Mouse (Mus musculus) adrenal gland, postnatal 10 days (tissue): ENCODE measurements around the gene Plxnd1. TPM values are rescaled to one million over a fixed set of nuclear protein-coding genes. Genes with fewer than 3 reads are reported as not detected.

ENCODE experiments used
- DNase-seq: peaks from one replicate; pipeline ENCODE4 v3.0.0; 2021; ENCODE audit warnings: mixed read lengths
- long read RNA-seq, 2 experiments: library from polyadenylated mRNA; stranded (forward); transcript quantifications; one replicate each; pipeline ENCODE4 v2.0.0; 2021
- total RNA-seq, 2 experiments: library from RNA; stranded (reverse); gene quantifications; 2 replicates each; pipeline ENCODE4 v1.2.3; 2021

Plxnd1 gene
- total RNA-seq, result 100 to 1,000 TPM; 155 to 215 TPM
- long read RNA-seq, experiment 1, partial matches to known transcripts, result 46 of 61 reads
- long read RNA-seq, experiment 1, other reads (novel, unspliced or antisense), result 13 of 61 reads
- long read RNA-seq, experiment 2, full-length matches to known transcripts, result 12 of 40 reads
- long read RNA-seq, experiment 2, partial matches to known transcripts, result 20 of 40 reads
- long read RNA-seq, experiment 2, other reads (novel, unspliced or antisense), result 8 of 40 reads

DNA sequence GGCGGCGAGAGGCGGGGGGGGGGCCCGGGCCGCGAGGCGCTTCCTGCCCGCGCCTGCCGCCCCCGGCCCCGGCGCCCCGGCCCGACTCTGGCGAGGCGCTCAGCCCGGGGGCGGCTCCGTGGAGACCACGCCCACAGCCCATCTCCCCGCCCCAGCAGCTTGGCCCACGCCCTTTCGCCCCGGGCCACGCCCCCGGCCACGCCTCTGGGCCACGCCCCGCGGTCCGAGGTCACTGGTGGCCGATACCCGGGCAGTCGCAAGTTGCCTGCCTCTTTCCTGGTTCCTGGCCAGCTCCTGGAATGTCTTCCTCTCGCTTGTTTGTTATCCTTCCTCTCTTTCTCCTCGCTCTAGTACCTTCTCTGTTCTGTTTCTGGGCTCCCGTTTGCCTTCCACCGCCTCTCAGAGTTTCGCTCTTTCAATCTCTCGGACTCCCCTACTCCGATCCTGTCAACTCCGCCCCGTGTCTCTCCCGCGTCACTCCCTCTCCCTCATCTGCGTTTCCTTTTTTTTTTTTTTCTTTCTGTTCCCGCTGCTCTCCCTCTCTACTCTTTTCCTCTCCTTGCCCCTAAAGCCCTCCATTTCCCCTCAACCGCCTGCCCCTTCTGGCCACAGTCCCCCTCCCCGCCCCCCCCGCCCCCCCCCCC, at the start of gene Plxnd1:
Plxnd1 (minus strand) TSS at position 129 of the 644 bp plus-strand sequence.
- peak; percentile 99 for DNase-seq

DNA sequence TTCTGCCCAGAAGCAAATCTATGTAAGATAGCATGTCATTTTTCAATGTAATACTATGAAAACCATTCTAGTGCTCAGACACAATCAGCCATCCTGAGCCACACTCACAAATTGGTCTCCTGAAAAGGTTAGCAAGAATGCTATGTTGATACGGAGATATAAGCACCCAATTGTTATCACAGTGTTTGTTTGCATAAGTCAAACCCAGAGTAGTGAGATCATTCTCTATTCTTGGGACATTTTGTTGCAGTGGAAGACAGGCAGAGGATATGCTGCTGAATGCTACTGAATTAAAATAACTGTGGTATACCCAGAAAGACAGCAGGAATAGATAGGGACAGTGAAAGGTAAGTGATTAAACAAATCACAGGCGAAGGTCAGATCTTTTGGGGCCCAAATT, 49.2 kb upstream of the Plxnd1 start:
- no peak for DNase-seq

DNA sequence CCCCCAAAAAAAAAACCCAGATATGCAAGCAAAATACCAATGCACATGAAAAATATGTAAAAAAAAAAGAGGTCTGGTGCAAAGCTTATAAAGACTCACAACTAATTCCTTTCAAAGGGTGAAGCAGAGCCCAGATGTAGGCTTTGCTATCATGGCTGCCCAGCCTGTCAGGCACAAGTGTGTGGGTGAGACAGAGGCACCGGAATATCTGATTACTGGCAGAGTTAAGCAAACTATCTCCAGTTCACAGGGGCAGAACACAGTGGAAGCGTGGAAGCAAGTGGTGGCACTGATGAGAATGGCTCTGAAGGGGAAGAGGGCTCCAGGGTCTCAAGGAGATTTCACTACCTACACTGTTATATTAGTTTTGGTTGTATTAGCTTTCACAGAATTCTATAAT, 43.4 kb upstream of the Plxnd1 start:
- no peak for DNase-seq

DNA sequence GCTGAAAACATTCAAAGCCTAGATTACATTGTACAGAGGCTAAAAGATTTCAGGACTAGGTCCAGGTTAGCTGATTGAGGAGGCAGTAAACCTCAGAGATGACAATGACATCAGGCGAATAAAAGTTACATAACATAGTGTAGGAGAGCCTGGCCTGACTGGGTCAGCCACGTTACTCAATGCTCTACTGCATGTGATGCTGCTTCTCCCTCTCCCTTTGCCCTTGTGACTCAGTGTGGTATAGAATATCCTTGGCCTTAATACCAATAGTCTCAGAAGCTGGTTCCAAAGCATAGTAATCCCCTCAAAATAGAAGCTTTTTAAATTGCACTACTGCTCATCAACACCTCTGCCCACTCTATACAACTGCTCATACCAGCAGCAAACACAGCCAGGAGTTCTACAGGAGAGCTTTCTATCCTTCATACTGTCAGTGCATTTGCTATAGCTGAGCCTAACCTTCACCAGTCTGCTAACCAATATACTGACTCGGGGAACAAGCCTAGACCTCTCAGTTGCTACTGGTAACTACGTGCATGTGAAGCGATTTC, 42.6 kb upstream of the Plxnd1 start:
- no peak for DNase-seq

DNA sequence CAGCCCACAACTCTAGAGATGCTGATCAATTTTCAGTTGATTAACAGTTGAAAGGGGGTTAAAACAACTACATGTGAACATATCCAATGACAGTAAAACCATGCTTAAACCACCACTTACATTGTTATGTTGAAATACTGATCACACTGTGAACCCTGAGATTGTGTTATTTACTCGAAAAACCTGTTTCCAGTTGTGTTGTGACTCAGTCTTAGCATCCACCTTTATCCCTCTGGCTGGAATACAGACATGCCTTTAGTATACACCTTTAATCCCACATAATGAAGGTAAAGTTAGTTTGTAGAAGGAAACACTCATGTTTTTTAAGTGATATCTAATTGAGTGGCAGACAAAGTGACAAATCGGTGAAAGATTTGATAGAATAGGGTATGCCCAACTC, 41.8 kb upstream of the Plxnd1 start:
- DNase-seq, result no peak

DNA sequence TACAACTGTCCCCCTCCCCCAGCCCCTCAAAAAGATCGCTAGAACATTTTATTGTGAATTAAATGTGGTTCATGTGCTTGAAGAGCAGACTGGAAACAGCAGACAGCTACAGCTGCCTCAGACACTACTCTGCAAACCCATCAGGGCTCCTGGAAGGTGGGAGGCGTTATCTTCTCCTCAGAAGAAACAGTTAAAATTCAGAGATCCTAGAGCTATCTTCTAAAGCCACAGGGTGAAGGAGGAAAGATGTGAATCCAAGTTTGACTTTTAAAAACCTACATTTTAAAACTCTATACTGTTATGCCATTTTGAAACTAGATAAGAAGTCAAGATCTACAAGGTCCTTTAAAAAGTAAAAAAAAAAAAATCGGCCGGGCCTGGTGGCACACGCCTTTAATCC, 36.2 kb upstream of the Plxnd1 start:
- DNase-seq, result no peak

DNA sequence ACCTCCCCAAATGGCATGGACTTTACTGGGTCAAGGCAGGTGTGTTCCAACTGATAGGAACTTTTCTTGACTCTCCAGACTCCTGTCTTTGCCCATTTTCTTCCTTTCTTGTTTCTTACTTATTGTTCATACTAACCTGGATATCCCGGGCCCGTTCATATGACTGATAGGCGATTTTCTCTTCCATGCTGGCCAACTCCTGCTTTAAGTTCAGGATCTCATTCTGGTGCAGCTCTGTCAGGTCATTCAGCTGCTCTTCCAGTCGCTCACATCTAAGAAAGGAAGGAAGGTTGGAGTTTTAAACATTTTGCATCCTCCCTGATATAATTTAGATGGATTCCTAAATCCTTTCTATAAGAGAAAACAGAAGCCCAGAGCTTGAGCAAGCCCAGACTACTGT, 29.9 kb upstream of the Plxnd1 start:
- DNase-seq, result no peak

DNA sequence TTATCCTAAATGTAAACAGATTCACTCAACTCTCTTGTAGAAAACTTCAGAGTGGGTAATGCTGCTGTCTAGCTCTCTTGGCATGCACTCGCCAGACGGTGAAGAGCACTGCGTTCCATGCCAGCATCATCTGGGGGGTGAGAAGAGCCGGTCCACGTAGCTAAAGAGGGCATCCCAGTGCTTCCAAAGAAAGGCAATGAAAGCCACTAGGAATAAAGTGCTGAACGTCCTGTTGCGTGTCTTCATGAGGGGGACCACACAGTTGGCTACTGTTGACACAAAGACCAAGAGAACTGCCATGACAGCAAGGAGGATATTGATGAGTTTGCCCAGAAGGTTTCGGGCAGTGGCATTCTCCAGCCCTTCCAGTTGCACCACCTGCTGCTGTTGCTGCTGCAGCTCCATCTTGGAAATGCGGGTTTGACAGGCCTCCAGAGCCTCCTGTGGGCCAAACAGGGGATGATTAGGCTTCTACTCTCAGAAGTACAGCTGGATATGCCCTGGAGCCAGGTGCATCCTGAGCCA, 27.2 kb upstream of the Plxnd1 start:
- no peak for DNase-seq

DNA sequence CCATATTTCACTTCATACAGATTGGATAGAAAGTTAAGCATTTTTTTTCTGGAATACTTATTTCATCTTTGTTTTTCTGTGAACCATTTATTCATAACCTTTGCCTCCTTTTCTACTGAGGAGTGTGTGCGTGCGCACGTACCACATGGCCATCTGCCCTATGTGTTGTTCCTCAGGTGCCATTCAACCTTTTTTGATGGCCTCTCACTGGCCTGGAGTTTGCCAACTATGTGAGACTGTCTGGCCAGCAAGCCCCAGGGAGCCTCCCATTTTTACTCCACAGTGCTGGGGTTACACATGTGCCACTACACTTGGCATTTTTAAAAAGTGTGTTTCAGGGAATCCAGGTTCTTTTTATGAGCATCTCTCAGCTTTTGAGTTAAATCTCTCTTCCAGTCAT, 21.1 kb upstream of the Plxnd1 start:
- peak; percentile 59 for DNase-seq

DNA sequence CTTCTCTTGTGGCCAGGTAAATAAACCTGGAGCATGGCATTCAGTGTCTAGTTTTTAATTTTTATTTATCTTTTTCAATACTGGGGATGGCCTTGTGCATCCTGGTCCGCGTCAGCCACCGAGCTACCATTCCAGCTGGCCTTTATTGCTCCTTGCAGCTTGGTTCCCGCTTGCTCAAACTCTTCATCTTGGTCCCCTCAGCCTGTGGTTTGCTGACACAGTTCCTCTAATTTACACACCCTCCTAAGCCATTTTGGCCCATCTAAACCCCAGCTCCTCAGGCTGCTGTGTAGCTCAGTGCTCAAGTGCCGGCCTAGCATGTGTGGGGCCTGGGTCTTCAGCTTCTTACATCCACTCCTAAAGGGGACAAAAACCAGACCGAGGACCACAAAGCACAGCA, 19.3 kb upstream of the Plxnd1 start:
- DNase-seq, result no peak

DNA sequence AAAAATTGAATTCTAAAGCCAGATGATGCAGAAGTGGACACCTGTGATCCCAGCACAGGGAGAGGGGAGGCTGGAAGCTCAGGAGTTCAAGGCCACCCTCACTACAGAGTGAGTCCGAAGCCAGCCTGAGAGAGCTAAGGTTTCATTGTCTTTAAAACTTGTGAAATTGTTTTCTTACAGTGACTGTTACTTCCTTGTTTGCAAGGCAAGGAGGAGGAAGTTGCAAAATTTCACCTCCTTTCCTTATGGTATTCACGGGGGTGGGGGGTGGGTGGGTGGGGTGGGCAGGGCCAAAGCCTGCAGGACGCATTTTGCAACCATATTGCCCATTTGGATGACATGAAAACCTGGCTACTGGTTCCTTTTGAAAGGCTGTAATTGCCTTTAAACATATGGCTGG, 18.9 kb upstream of the Plxnd1 start:
- DNase-seq, result no peak

DNA sequence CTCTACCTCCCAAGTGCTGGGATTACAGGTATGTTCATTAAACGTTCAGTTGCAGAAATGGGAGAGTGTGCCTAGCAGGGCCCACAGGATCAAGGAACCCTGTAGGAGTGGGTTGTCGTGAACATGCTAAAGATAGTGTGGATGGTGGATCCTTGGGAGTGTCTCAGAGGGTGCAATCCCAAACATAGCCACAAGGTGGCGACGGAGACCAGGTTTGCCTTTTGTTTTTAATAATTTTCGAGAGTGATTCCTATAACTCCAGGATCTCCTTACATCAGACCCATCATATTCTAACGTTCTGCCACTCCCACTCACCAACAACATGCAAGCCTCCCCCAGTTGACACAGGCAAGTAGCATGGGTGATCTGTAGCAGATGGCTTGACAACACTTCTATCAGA, 15.7 kb upstream of the Plxnd1 start:
- DNase-seq, result peak; percentile 91

DNA sequence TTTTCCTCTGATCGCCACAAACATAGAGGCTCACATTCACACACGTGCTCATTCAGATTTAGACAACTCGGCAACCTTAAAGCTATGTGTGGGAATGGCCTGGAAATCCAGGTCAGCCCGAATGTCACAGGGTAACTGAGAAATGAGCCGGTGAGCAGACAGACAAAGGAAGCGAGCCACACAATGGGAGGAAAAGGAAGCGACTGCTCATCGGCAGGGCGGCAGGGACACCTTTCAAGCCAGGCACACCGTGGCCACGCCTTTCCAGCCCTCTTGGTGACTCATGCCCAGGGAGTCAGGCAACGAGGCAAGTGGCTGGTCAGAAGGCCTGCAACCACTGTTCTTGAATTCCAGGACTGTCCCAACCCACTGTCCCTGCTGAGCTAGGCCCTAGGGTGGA, 14.6 kb upstream of the Plxnd1 start:
- DNase-seq, result peak; percentile 48

DNA sequence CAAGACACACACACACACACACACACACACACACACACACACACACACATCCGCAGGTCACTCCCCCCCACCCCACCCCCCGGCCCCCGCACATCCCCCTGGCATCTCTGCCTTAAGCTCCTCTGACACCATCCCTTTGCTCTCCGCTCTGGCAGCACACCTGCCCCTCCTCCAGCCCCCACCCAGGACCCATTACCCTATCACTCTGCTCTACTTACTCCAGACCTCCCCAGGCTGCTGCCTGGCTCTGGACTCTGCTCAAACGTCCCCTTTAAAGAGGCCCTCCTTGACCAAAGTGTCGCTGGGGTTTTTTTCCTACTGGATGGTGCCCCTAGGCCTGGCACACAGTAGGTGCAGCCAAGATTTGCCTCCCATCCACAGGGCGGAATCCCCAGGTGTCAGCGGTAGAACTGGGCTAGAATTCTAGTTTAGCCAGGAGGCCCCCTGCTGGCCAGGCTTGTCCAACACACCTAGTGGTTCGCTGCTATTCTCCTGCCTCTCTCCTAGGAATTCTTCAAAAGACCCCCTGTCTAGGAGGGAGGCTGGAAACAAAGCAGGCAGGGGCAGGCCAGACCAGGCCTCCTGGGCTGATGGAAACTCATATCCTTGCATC, 12.9 kb upstream of the Plxnd1 start:
- peak; percentile 87 for DNase-seq

DNA sequence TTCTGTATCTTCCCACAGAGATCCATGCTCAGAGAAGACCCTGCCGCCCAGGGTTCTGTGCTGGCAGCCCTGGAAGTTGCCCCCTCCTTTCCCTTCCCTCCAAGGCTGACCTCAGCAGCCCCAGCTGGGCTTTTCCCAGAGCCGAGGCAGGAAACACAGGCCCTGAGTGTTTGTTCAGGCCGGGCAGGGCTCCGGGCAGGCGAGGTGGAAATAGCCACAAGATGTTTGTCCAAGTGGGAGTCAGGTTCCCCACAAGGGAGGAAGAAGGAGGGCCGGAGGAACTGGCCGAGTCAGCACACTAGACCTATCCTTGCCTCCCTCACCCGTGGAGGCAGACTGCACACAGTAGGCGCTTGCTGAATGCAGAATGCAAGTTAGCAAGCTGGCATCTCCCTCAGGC, 11.9 kb upstream of the Plxnd1 start:
- DNase-seq, result peak; percentile 63

DNA sequence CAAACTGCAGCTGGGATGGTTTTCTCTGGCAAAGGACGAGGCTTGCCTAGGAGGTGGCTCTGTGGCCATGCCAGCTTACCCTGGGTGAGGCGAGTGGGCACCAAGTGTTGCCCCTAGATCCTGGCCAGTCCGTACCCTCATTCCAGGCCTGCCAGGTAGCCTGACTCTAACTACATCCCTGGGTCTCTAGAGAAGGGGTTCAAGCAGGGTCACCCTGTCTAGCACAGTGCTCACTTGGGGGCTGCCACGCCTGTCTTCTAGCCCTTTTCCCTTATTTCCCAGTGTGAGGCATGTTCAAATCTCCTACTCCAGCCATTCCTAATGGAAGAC, 11.1 kb upstream of the Plxnd1 start:
- no peak for DNase-seq

DNA sequence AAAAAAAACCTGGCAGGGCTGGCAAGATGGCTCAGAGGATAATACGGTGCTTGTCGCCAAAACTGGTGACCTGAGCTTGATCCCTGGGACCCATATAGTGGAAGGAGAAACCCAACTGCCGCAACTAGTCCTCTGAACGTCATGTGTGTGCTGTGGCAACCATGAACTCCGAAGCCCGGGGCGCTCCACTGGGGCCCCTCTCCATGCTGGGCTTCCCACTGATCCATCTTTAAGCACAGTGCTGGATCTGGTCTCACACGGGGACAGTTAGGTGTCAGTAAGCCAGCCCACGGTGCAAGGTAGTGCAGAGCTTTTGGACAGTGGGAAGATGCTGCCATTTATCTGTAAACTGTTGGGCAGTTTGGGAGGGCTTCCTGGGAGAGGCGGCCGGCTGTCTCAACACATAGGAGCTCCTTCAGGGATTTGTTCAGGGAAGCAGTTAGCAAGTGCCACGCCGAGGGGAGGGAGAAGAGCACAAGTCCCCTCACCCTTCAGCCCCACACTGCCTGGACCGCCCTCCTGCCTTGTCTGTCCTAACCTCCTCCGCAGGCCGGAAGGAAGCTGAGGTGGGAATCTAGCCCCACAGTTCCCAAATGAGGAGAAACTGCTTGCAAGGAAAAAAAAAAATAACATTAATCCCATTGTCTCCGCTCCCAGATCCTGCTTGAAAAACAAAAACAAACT, 10.6 kb upstream of the Plxnd1 start:
- peak; percentile 32 for DNase-seq

DNA sequence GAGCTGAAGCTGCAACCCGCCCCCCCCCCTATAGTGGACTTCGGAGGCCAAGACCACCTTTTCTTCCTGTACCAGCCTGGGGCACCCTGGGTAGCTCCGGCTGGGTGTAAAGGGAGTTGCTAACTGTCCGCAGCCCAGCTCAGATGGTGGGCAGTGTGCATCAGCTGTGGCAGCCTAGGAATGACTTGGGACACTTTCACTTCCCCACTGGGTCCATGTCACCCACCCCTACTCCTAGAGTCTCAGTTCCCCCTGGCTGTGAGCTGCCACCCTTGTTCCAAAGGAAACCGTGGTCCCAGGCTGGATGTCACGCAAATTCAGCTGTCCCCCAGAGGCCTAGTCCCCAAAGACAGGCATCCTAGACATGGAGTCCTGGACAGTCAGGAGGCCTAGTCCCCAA, 9.9 kb upstream of the Plxnd1 start:
- no peak for DNase-seq

DNA sequence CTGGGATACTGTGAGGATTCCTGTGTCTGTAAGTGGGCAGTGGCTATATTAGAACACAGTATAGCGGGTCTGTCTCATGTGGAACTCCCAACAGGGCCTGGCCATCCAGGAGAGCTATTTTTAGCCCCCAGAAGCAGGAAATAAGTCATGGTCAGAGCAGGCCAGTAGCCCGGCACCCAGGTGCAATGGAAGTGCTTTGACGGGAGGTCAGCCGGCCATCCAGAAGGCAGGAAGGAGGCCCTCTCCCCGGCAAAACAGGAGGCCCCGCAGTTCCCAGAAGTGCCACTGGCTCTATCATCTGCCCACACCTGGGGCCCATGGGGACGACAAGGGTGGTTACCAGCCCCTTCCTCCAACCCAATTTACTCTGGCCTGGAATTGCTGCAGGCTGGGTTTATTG, 9.3 kb upstream of the Plxnd1 start:
- DNase-seq, result peak; percentile 52

DNA sequence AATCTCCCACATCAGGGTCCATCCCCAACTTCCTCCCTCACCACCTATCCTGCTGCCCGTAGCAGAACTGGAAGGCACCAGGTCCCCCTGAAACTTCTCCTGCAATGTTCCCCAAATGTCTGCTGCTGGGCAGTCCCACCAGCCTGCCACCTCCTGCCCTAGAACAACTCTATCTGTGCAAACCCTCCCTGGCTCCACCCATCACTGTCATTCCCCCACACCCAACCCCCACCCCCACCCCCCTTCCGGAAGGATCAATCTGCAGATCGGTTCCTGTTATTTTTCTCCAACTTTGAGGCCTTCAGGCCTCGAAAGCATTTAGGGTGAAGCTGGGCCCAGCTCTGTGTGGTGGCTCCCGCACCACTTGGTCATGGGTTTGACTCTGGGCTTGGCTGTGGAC, 8.7 kb upstream of the Plxnd1 start:
- no peak for DNase-seq

DNA sequence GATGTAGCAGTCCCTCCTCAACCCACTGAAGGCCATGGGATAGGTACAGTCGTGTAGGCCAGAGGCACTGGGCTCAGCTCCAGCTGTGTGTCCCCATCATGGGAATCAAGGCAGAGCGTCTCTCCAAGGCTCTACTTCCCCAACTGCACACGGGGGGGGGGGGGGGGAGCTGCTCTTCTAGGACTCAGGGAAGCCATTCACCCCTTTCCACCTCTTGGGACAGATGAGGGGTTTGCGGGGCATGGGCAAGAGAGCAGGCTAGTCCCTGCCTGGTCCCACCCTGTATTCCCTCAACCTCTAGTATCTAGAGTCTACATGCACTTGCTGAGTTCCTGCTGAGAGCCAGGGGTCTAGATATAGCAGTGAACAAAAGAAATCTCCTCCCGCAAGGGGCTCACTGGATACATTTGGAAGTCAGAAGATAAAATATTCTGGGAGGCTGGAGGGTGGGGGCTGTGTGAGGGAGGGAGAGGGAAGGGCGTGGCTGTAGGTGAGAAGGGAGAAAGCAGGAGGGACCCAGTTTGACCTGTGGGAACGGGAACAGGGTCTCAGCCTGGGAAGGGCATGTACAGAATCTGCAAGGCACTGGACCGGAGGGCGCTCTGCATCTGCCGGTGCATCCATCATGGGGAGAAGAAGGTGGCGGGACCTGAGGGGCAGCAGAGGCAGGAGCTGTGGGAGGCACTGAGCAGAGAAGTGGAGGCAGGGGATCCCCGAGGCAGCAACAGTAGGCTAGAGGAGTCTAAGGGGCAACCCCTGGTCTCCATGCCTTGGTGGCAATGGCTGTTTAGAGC, 7.7 kb upstream of the Plxnd1 start:
- DNase-seq, result no peak

DNA sequence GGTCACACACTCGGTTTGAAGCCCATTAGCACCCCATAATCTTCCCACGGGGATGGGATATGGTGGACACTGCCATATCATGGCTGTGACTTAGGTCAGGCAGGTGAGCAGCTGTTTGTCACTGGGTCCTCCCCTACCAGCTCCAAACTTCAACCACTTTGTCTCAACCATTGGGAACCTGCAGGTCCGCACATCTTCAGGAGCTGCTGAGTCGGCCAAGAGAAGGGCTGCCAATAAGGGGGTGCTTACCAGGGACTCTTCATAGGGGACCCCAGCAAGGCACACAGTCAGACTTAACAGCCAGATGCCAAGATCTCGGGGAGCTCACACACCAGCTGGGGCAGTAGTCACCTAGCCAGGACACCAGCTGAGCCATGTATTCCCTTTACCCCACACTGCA, 6.0 kb upstream of the Plxnd1 start:
- DNase-seq, result peak; percentile 8
